Mouse (Mus musculus): ENCODE measurements around the gene Pear1. TPM values are rescaled to one million over a fixed set of nuclear protein-coding genes. Genes with fewer than 3 reads are reported as not detected.

Pear1 gene
- polyA plus RNA-seq, 1 experiment = 9.6 TPM

DNA sequence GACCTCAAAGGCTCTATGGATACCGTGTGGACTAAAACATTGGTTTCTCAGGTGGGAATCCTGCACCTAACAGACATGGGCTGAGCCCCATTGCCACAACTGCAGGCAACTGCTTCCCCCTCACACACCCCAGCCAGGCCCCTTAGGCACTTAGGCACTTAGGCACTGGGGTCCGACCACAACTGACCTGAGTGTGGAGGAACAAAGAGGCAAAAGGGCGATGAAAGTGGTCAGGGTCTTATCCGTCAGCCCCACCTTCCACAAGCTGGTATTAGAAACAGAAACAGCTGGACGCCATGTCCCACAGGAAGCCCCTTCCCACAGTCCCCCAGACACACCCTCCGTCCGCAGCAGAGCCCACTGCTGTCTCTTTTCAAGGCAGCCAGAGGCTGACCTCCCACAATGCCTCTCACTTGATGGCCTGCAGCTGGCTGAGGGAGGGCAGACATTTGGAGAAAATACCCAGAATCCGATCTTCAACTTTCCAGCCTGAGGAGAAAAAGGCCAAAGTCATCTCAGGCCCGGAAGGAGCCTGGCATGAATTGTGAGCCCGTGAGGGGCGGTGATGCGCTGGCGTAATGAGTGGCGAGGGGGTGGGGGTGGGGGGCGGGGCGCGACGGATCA is 79.0 kb downstream of the Pear1 start:
- H3K27ac ChIP-seq (ENCODE audit: insufficient read depth, low read length) = no peak overlapping the region
- no peak for TF ChIP-seq CTCF (IDR thresholded peaks at IDR 0.05; ENCODE audit: extremely low read depth, insufficient read depth, low read length)
- no peak for TF ChIP-seq POLR2A (IDR thresholded peaks at IDR 0.05; ENCODE audit: extremely low read depth, insufficient read depth, low read length)
- H3K4me1 ChIP-seq (ENCODE audit: control insufficient read depth, insufficient read depth, low read length) = no peaks in the 10 kb centered on the region

GRCm38 (mm10) chr3:87743927-87744326 is 80.2 kb downstream of the Pear1 start:
- H3K27ac ChIP-seq (ENCODE audit: insufficient read depth, low read length) = no peak overlapping the region
- H3K4me1 ChIP-seq (ENCODE audit: control insufficient read depth, insufficient read depth, low read length) = no peaks in the 10 kb centered on the region
- TF ChIP-seq POLR2A (IDR thresholded peaks at IDR 0.05; ENCODE audit: extremely low read depth, insufficient read depth, low read length) = no peak
- TF ChIP-seq CTCF (IDR thresholded peaks at IDR 0.05; ENCODE audit: extremely low read depth, insufficient read depth, low read length) = no peak
- no peak overlapping the region for H3K4me3 ChIP-seq (ENCODE audit: insufficient read depth, low read length)

More for the DNA sequence above, 79.0 kb downstream of the Pear1 start:
- no peak overlapping the region for H3K4me3 ChIP-seq (ENCODE audit: insufficient read depth, low read length)

GRCm38 (mm10) chr3:87742735-87743134 is 81.4 kb downstream of the Pear1 start:
- Histone ChIP-seq H3K27ac (ENCODE audit: insufficient read depth, low read length) (no peak overlapping the region), H3K4me3 (ENCODE audit: insufficient read depth, low read length) (no peak overlapping the region), H3K4me1 (ENCODE audit: control insufficient read depth, insufficient read depth, low read length) (no peaks in the 10 kb centered on the region)
- TF ChIP-seq POLR2A (IDR thresholded peaks at IDR 0.05; ENCODE audit: extremely low read depth, insufficient read depth, low read length) (no peak), CTCF (IDR thresholded peaks at IDR 0.05; ENCODE audit: extremely low read depth, insufficient read depth, low read length) (no peak)

GRCm38 (mm10) chr3:87742013-87742412 is 82.1 kb downstream of the Pear1 start:
- Histone ChIP-seq H3K4me1 (ENCODE audit: control insufficient read depth, insufficient read depth, low read length) (no peaks in the 10 kb centered on the region), H3K4me3 (ENCODE audit: insufficient read depth, low read length) (no peak overlapping the region), H3K27ac (ENCODE audit: insufficient read depth, low read length) (no peak overlapping the region)
- TF ChIP-seq CTCF (IDR thresholded peaks at IDR 0.05; ENCODE audit: extremely low read depth, insufficient read depth, low read length) (no peak), POLR2A (IDR thresholded peaks at IDR 0.05; ENCODE audit: extremely low read depth, insufficient read depth, low read length) (no peak)

DNA sequence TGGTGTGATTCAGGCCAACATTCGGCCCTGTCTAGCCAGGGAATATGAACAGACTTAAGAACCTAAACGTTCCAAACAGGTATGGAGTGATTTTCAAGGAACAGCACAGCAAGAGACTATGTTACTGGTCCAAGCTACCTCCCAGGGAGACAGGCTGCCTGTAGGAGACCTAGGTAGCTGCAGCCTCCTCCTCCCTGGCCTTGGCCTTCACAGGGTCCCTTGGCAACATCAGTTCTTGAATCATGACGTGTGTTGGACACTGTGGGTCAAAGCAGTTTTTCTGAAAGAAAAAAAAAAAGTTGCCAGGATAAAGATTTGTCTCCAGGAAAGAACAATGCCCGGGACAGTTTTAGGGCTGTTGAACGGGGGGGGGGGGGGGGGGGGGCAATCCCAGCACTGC is 85.2 kb downstream of the Pear1 start:
- TF ChIP-seq POLR2A (IDR thresholded peaks at IDR 0.05; ENCODE audit: extremely low read depth, insufficient read depth, low read length) (no peak), CTCF (IDR thresholded peaks at IDR 0.05; ENCODE audit: extremely low read depth, insufficient read depth, low read length) (no peak)
- H3K27ac ChIP-seq (ENCODE audit: insufficient read depth, low read length) = no peak overlapping the region
- no peak overlapping the region for H3K4me3 ChIP-seq (ENCODE audit: insufficient read depth, low read length)
- H3K4me1 ChIP-seq (ENCODE audit: control insufficient read depth, insufficient read depth, low read length) = no peaks in the 10 kb centered on the region

- no peak overlapping the region for H3K27ac ChIP-seq (ENCODE audit: insufficient read depth, low read length)
- TF ChIP-seq CTCF (IDR thresholded peaks at IDR 0.05; ENCODE audit: extremely low read depth, insufficient read depth, low read length) = no peak
- TF ChIP-seq POLR2A (IDR thresholded peaks at IDR 0.05; ENCODE audit: extremely low read depth, insufficient read depth, low read length) = no peak
- H3K4me3 ChIP-seq (ENCODE audit: insufficient read depth, low read length) = no peak overlapping the region
- H3K4me1 ChIP-seq (ENCODE audit: control insufficient read depth, insufficient read depth, low read length) = no peaks in the 10 kb centered on the region
Observed at GRCm38 (mm10) chr3:87735335-87735734, 88.8 kb downstream of the Pear1 start.

DNA sequence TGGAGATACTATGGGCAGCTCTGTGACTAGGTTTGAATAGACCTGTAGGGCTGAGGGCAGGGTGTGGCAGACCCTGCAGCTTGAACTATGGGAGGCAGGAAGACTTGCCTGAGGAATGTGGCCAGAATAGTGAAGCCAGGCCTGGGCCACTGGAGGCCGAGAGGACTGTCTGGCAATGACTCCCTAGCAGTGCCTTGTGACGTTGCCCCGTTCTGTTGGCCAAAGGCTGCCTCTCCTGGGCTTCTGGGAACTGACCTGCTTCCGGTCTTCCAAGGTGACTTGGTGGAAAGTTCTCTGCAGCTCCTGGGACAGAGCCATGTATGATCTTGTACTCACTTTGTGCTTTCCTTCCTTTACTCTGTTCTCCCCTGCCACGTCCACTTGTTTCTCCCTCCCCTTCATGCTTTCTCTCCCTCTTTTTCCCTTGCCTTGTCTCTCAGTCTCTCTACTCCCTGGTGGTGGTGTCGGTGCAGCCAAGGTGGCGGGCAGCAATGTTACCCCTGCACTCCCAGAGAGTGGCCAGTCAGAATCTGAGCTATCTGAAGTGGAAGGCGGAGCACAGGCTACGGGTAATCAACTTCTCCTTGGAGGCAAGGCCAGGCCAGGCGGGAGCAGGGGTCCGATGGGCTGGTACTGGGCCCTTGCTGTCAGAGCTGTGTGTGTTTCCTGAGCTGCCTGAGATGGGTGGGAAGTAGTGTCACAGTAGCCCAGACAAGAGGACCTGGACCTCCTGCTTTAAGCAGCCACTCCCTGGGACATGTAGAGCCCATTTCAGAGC is 89.9 kb downstream of the Pear1 start:
- TF ChIP-seq POLR2A (IDR thresholded peaks at IDR 0.05; ENCODE audit: extremely low read depth, insufficient read depth, low read length) = no peak
- no peak for TF ChIP-seq CTCF (IDR thresholded peaks at IDR 0.05; ENCODE audit: extremely low read depth, insufficient read depth, low read length)
- H3K27ac ChIP-seq (ENCODE audit: insufficient read depth, low read length) = no peak overlapping the region
- no peaks in the 10 kb centered on the region for H3K4me1 ChIP-seq (ENCODE audit: control insufficient read depth, insufficient read depth, low read length)
- no peak overlapping the region for H3K4me3 ChIP-seq (ENCODE audit: insufficient read depth, low read length)

GRCm38 (mm10) chr3:87733098-87733497 is 91.0 kb downstream of the Pear1 start:
- H3K4me3 ChIP-seq (ENCODE audit: insufficient read depth, low read length) = no peak overlapping the region
- TF ChIP-seq POLR2A (IDR thresholded peaks at IDR 0.05; ENCODE audit: extremely low read depth, insufficient read depth, low read length) (no peak), CTCF (IDR thresholded peaks at IDR 0.05; ENCODE audit: extremely low read depth, insufficient read depth, low read length) (no peak)
- no peak overlapping the region for H3K27ac ChIP-seq (ENCODE audit: insufficient read depth, low read length)
- H3K4me1 ChIP-seq (ENCODE audit: control insufficient read depth, insufficient read depth, low read length) = no peaks in the 10 kb centered on the region

GRCm38 (mm10) chr3:87728696-87729095 is 95.4 kb downstream of the Pear1 start:
- Histone ChIP-seq H3K27ac (ENCODE audit: insufficient read depth, low read length) (no peak overlapping the region), H3K4me1 (ENCODE audit: control insufficient read depth, insufficient read depth, low read length) (no peaks in the 10 kb centered on the region)

DNA sequence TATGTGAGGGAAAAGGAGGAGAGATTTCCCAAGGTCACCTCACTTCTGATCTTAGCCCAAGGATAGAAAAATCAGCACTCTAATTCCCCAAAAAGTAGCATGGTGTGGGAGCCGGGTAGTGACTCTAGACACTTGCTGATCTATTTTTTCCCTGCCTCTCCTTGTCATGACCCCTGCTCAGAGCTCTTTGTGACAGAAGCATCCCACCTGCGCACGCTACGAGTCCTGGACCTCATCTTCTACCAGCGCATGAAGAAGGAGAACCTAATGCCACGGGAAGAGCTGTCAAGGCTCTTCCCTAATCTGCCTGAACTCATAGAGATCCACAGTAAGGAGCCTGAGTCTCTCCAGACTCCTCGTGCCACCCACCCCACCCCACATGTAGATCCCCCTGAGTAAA is 97.9 kb downstream of the Pear1 start:
- H3K27ac ChIP-seq (ENCODE audit: insufficient read depth, low read length) = no peak overlapping the region
- H3K4me3 ChIP-seq (ENCODE audit: insufficient read depth, low read length) = no peak overlapping the region
- TF ChIP-seq CTCF (IDR thresholded peaks at IDR 0.05; ENCODE audit: extremely low read depth, insufficient read depth, low read length) = no peak
- TF ChIP-seq POLR2A (IDR thresholded peaks at IDR 0.05; ENCODE audit: extremely low read depth, insufficient read depth, low read length) = no peak
- no peaks in the 10 kb centered on the region for H3K4me1 ChIP-seq (ENCODE audit: control insufficient read depth, insufficient read depth, low read length)

More at GRCm38 (mm10) chr3:87728696-87729095, 95.4 kb downstream of the Pear1 start:
- TF ChIP-seq POLR2A (IDR thresholded peaks at IDR 0.05; ENCODE audit: extremely low read depth, insufficient read depth, low read length) (no peak), CTCF (IDR thresholded peaks at IDR 0.05; ENCODE audit: extremely low read depth, insufficient read depth, low read length) (no peak)
- no peak overlapping the region for H3K4me3 ChIP-seq (ENCODE audit: insufficient read depth, low read length)
